Mouse (Mus musculus) kidney, adult 2 months (tissue): ENCODE results near the gene Zfp462.

Experiments
- CTCF ChIP-seq: fragments of 200-500 bp; conservative IDR thresholded peaks from 2 replicates; pipeline ENCODE4 v1.5.1; 2011; ENCODE audit warnings: low read depth, mild to moderate bottlenecking, control low read depth, low read length, moderate library complexity, mixed read lengths; ENCODE audit not compliant: insufficient read depth, insufficient read length
- POLR2A ChIP-seq: fragments of 200-500 bp; IDR thresholded peaks from one replicate; pipeline ENCODE4 v1.6.1; 2011; ENCODE audit warnings: low read depth, low read length, control low read depth

DNA sequence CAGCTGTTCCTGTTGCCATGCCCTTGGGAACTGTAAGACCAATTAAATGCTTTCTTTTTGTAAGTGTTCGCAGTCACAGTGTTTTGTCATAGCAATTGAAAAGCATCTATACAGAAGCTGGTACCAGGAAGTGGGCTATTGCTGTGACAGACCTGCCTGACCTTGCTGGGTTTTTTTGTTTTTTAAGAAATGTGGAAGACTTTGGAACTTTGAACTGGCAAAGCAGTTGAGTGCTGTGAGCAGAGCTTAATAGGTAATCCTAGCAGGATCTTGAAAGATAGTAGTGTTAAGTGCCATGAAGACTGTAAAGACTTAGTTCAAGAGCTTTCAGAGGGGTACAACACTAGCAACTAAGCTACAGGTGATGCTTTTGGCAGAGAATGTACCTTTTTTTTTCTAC lies 7.7 kb upstream of the Zfp462 start:
- TF ChIP-seq POLR2A (no peak), CTCF (no peak)
